Mouse (Mus musculus): ENCODE measurements around the gene Srd5a1. TPM values are rescaled to one million over a fixed set of nuclear protein-coding genes. Genes with fewer than 3 reads are reported as not detected.

Srd5a1 gene
- total and polyA plus RNA-seq, 2 experiments: 41.9 to 86.4 TPM

GRCm38 (mm10) chr13:69585828-69586227, 25.4 kb downstream of the Srd5a1 start:
- H3K27me3 ChIP-seq (ENCODE audit: control insufficient read depth, insufficient read depth, low read length): no peaks in the 10 kb centered on the region
- H3K27ac ChIP-seq (replicated peaks; ENCODE audit: insufficient read depth, low read depth, low read length): no peak overlapping the region
- no peak for DNase-seq (ENCODE audit: extremely low read depth, low read depth, low spot score)
- H3K9ac ChIP-seq (ENCODE audit: low read depth, low read length): no peak overlapping the region
- H3K79me2 ChIP-seq (ENCODE audit: control insufficient read depth, insufficient read depth, low read length): no peaks in the 10 kb centered on the region
- WGBS: 62% methylated on average over 6 of the region's 6 CpGs
- H3K4me1 ChIP-seq (ENCODE audit: control insufficient read depth, insufficient read depth, low read length): peaks cover 14% of the 10 kb centered on the region
- no peak for TF ChIP-seq POLR2A (IDR thresholded peaks at IDR 0.05; ENCODE audit: extremely low read depth, insufficient read depth, low read length)
- no peak for TF ChIP-seq CTCF (IDR thresholded peaks at IDR 0.05; ENCODE audit: low read depth, low read length)
- H3K36me3 ChIP-seq (ENCODE audit: control insufficient read depth, insufficient read depth, low read length): peaks cover 5% of the 10 kb centered on the region; the same call in 1 of the 2 replicates
- no peak overlapping the region for H3K4me3 ChIP-seq (ENCODE audit: insufficient read depth, low read depth, low read length)

- Histone ChIP-seq H3K4me1 (ENCODE audit: control insufficient read depth, insufficient read depth, low read length) (peaks cover 14% of the 10 kb centered on the region), H3K36me3 (ENCODE audit: control insufficient read depth, insufficient read depth, low read length) (peaks cover 5% of the 10 kb centered on the region; the same call in 1 of the 2 replicates), H3K79me2 (ENCODE audit: control insufficient read depth, insufficient read depth, low read length) (no peaks in the 10 kb centered on the region), H3K27ac (replicated peaks; ENCODE audit: insufficient read depth, low read depth, low read length) (peak overlapping the region; percentile 60; the same call in 1 of the 2 replicates), H3K9ac (ENCODE audit: low read depth, low read length) (no peak overlapping the region), H3K27me3 (ENCODE audit: control insufficient read depth, insufficient read depth, low read length) (no peaks in the 10 kb centered on the region), H3K4me3 (ENCODE audit: insufficient read depth, low read depth, low read length) (no peak overlapping the region)
- DNase-seq (ENCODE audit: extremely low read depth, low read depth, low spot score): peak; percentile 75
- TF ChIP-seq CTCF (IDR thresholded peaks at IDR 0.05; ENCODE audit: low read depth, low read length): no peak
- no peak for TF ChIP-seq POLR2A (IDR thresholded peaks at IDR 0.05; ENCODE audit: extremely low read depth, insufficient read depth, low read length)
- 45% methylated on average over 6 of the region's 6 CpGs for WGBS
Observed at GRCm38 (mm10) chr13:69583591-69583990, 27.7 kb downstream of the Srd5a1 start.

GRCm38 (mm10) chr13:69582411-69582810, 28.8 kb downstream of the Srd5a1 start:
- peak overlapping the region; percentile 69 for H3K27ac ChIP-seq (replicated peaks; ENCODE audit: insufficient read depth, low read depth, low read length)
- TF ChIP-seq CTCF (IDR thresholded peaks at IDR 0.05; ENCODE audit: low read depth, low read length): no peak
- no peak for TF ChIP-seq POLR2A (IDR thresholded peaks at IDR 0.05; ENCODE audit: extremely low read depth, insufficient read depth, low read length)
- H3K27me3 ChIP-seq (ENCODE audit: control insufficient read depth, insufficient read depth, low read length): no peaks in the 10 kb centered on the region
- peak; percentile 97 for DNase-seq (ENCODE audit: extremely low read depth, low read depth, low spot score)
- WGBS: 21% methylated on average over 6 of the region's 6 CpGs
- H3K36me3 ChIP-seq (ENCODE audit: control insufficient read depth, insufficient read depth, low read length): peaks cover 5% of the 10 kb centered on the region; the same call in 1 of the 2 replicates
- H3K4me1 ChIP-seq (ENCODE audit: control insufficient read depth, insufficient read depth, low read length): peaks cover 18% of the 10 kb centered on the region
- H3K79me2 ChIP-seq (ENCODE audit: control insufficient read depth, insufficient read depth, low read length): no peaks in the 10 kb centered on the region
- no peak overlapping the region for H3K9ac ChIP-seq (ENCODE audit: low read depth, low read length)
- no peak overlapping the region for H3K4me3 ChIP-seq (ENCODE audit: insufficient read depth, low read depth, low read length)

- peak; percentile 97 for DNase-seq (ENCODE audit: extremely low read depth, low read depth, low spot score)
- Histone ChIP-seq H3K27ac (replicated peaks; ENCODE audit: insufficient read depth, low read depth, low read length) (peak overlapping the region; percentile 84), H3K27me3 (ENCODE audit: control insufficient read depth, insufficient read depth, low read length) (no peaks in the 10 kb centered on the region), H3K79me2 (ENCODE audit: control insufficient read depth, insufficient read depth, low read length) (no peaks in the 10 kb centered on the region), H3K36me3 (ENCODE audit: control insufficient read depth, insufficient read depth, low read length) (0 out of 2 replicates have a peak, but pooled peaks cover 3% of the 10 kb centered on the region), H3K9ac (ENCODE audit: low read depth, low read length) (peak overlapping the region; percentile 24; the same call in 1 of the 2 replicates), H3K4me1 (ENCODE audit: control insufficient read depth, insufficient read depth, low read length) (peaks cover 12% of the 10 kb centered on the region), H3K4me3 (ENCODE audit: insufficient read depth, low read depth, low read length) (no peak overlapping the region)
- TF ChIP-seq POLR2A (IDR thresholded peaks at IDR 0.05; ENCODE audit: extremely low read depth, insufficient read depth, low read length): no peak
- TF ChIP-seq CTCF (IDR thresholded peaks at IDR 0.05; ENCODE audit: low read depth, low read length): no peak
- WGBS: 26% methylated on average over 16 of the region's 16 CpGs
Observed at GRCm38 (mm10) chr13:69577181-69577834, 33.9 kb downstream of the Srd5a1 start.

- H3K27ac ChIP-seq (replicated peaks; ENCODE audit: insufficient read depth, low read depth, low read length): peak overlapping the region; percentile 17; the same call in 1 of the 2 replicates
- H3K4me1 ChIP-seq (ENCODE audit: control insufficient read depth, insufficient read depth, low read length): peaks cover 8% of the 10 kb centered on the region
- H3K79me2 ChIP-seq (ENCODE audit: control insufficient read depth, insufficient read depth, low read length): no peaks in the 10 kb centered on the region
- WGBS: 75% methylated on average over 11 of the region's 11 CpGs
- no peak for DNase-seq (ENCODE audit: extremely low read depth, low read depth, low spot score)
- no peaks in the 10 kb centered on the region for H3K27me3 ChIP-seq (ENCODE audit: control insufficient read depth, insufficient read depth, low read length)
- TF ChIP-seq CTCF (IDR thresholded peaks at IDR 0.05; ENCODE audit: low read depth, low read length) (no peak), POLR2A (IDR thresholded peaks at IDR 0.05; ENCODE audit: extremely low read depth, insufficient read depth, low read length) (no peak)
- no peak overlapping the region for H3K4me3 ChIP-seq (ENCODE audit: insufficient read depth, low read depth, low read length)
- 0 out of 2 replicates have a peak, but pooled peaks cover 3% of the 10 kb centered on the region for H3K36me3 ChIP-seq (ENCODE audit: control insufficient read depth, insufficient read depth, low read length)
- no peak overlapping the region for H3K9ac ChIP-seq (ENCODE audit: low read depth, low read length)
Observed at GRCm38 (mm10) chr13:69576676-69577075, 34.6 kb downstream of the Srd5a1 start.

- H3K27me3 ChIP-seq (ENCODE audit: control insufficient read depth, insufficient read depth, low read length): no peaks in the 10 kb centered on the region
- H3K9ac ChIP-seq (ENCODE audit: low read depth, low read length): no peak overlapping the region
- no peak overlapping the region for H3K4me3 ChIP-seq (ENCODE audit: insufficient read depth, low read depth, low read length)
- H3K27ac ChIP-seq (replicated peaks; ENCODE audit: insufficient read depth, low read depth, low read length): no peak overlapping the region
- TF ChIP-seq POLR2A (IDR thresholded peaks at IDR 0.05; ENCODE audit: extremely low read depth, insufficient read depth, low read length) (no peak), CTCF (IDR thresholded peaks at IDR 0.05; ENCODE audit: low read depth, low read length) (no peak)
- H3K79me2 ChIP-seq (ENCODE audit: control insufficient read depth, insufficient read depth, low read length): no peaks in the 10 kb centered on the region
- H3K4me1 ChIP-seq (ENCODE audit: control insufficient read depth, insufficient read depth, low read length): peaks cover 9% of the 10 kb centered on the region; the same call in 1 of the 2 replicates
- H3K36me3 ChIP-seq (ENCODE audit: control insufficient read depth, insufficient read depth, low read length): 0 out of 2 replicates have a peak, but pooled peaks cover 3% of the 10 kb centered on the region
- no peak for DNase-seq (ENCODE audit: extremely low read depth, low read depth, low spot score)
- 89% methylated on average over 3 of the region's 3 CpGs for WGBS
Observed at GRCm38 (mm10) chr13:69572594-69572993, 38.6 kb downstream of the Srd5a1 start.
